Mouse (Mus musculus) stomach, postnatal 0 days (tissue): ENCODE measurements around the gene Elp4.

Experiments used
- CTCF ChIP-seq: IDR thresholded peaks from 2 replicates; pipeline ENCODE4 v1.5.1; 2016; ENCODE audit warnings: antibody characterized with exemption, low read depth, mild to moderate bottlenecking, moderate library complexity
- EP300 ChIP-seq: optimal IDR thresholded peaks from 2 replicates; pipeline ENCODE3; 2016; ENCODE audit warnings: antibody characterized with exemption

DNA sequence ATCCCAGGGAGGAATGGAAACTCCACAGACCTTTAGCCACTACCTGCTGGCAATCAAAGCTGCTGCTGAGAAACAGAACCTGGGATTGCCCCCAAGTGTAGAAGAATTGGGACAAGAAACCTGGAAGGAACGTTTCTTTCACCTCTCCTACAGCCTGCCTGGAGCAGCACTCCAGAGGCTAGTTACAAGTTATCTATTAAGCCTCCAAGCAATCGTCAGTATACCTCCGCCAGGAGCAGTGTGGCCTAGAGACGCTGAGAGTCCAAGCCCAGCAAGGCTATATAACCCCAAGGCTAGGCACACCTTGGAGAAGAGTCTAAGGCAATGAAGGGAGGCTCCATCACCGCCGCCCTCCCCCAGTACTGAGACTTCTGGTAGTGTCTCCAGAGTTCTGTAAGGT, 238.0 kb downstream of the Elp4 start:
- TF ChIP-seq CTCF (no peak), EP300 (no peak)
